Mouse (Mus musculus): ENCODE data around the gene Cenpp. TPM values are rescaled to one million over a fixed set of nuclear protein-coding genes. Genes with fewer than 3 reads are reported as not detected.

Cenpp gene
- polyA plus RNA-seq, 1 experiment from 2014 or later: 34.1 TPM

DNA sequence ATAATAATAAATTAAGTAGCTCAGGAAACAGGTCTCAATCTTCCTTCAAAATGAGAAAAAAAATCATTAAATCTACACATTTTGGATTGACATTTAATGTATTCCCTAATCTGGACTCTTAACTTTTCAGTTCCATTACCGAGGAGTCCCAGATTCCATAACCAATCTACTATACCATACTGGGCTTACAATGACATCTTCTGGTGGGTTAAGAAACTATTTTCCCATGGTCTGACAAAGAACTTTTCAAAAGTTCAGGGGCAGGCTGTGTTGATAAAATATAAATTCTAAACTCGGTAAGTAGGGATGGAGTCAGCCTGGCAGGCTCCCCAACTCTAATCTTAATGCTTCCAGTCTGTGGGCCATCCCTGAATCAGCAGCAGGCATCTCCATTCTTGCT, 1.4 kb downstream of the Cenpp start:
- Histone ChIP-seq H3K36me3 (ENCODE audit: control insufficient read depth, insufficient read depth, low read length) (peaks cover under 1% of the 10 kb centered on the region; the same call in 1 of the 2 replicates), H3K9ac (ENCODE audit: low read depth, low read length) (no peak overlapping the region), H3K27ac (ENCODE audit: low read depth, low read length) (no peak overlapping the region), H3K27me3 (ENCODE audit: control insufficient read depth, insufficient read depth, low read length) (no peaks in the 10 kb centered on the region), H3K9me3 (ENCODE audit: control insufficient read depth, low read length) (no peaks in the 10 kb centered on the region), H3K4me3 (ENCODE audit: low read length) (no peak overlapping the region), H3K4me2 (replicated peaks; ENCODE audit: low read depth, low read length) (peak overlapping the region; percentile 72; the same call in 1 of the 2 replicates), H3K4me1 (ENCODE audit: control insufficient read depth, insufficient read depth, low read length) (0 out of 2 replicates have a peak, but pooled peaks cover 6% of the 10 kb centered on the region)
- ATAC-seq (ENCODE audit: low FRiP score, low TSS enrichment): no peak
- WGBS: 53% methylated on average over 2 of the region's 2 CpGs

DNA sequence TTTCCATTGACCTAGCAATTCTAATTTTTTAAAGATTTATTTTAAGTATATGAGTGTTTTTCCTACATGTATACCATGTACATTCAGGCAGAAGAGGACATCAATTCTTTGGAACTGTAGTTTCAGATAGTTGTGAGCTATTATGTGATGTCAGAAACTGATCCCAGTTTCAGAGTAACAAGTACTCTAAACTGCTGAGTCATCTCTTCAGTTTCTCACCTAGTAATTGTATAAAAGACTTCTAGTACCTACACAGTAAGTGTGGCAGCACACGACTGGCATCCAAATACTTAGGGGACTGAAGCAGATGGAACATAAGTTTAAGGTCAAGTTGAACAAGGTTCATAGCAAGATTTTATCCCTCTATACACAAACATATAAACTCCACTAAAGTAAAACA, 6.6 kb downstream of the Cenpp start:
- Histone ChIP-seq H3K36me3 (ENCODE audit: control insufficient read depth, insufficient read depth, low read length) (no peaks in the 10 kb centered on the region; the same call in 1 of the 2 replicates), H3K9ac (ENCODE audit: low read depth, low read length) (no peak overlapping the region), H3K27me3 (ENCODE audit: control insufficient read depth, insufficient read depth, low read length) (no peaks in the 10 kb centered on the region), H3K4me3 (ENCODE audit: low read length) (no peak overlapping the region), H3K9me3 (ENCODE audit: control insufficient read depth, low read length) (no peaks in the 10 kb centered on the region), H3K4me1 (ENCODE audit: control insufficient read depth, insufficient read depth, low read length) (no peaks in the 10 kb centered on the region), H3K27ac (ENCODE audit: low read depth, low read length) (no peak overlapping the region), H3K4me2 (replicated peaks; ENCODE audit: low read depth, low read length) (no peak overlapping the region)
- ATAC-seq (ENCODE audit: low FRiP score, low TSS enrichment): no peak
- 80% methylated on average over 1 of the region's 1 CpGs for WGBS

DNA sequence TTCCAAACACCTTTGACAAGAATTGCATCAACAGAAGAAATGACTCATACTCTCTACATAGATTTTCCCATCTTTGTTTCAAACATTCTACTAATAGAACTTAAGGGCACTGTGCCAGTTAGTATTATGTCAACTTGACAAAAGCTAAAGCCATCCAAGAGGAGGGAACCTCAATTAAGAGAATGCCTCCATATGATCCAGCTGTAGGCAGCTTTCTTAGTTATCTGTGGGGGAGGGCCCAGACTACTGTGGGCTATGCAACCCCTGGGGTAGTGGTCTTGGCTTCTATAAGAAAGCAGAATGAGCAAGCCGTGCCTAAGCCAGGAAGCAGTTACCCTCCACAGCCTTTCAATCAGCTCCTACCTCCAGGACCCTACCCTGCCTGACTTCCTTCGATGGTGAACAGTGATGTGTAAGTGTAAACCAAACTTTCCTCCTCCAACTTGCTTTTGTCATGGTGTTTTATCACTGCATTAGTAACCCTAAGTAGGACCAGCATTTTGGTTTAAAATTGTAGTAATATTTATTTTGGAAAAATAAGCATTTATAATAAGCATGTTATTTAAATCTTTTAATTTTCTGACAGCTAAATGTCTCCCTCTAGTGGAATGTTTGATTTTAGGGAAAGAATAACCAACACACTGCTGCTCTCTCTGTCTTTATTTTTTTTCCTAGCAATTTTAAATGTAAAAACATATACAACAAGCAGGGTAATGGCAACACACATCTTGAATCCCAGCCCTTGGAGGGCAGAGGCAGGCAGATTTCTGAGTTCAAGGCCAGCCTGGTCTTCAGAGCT, 7.7 kb downstream of the Cenpp start:
- H3K4me2 ChIP-seq (replicated peaks; ENCODE audit: low read depth, low read length): no peak overlapping the region
- H3K36me3 ChIP-seq (ENCODE audit: control insufficient read depth, insufficient read depth, low read length): no peaks in the 10 kb centered on the region; the same call in 1 of the 2 replicates
- ATAC-seq (ENCODE audit: low FRiP score, low TSS enrichment): no peak
- no peak overlapping the region for H3K9ac ChIP-seq (ENCODE audit: low read depth, low read length)
- WGBS: 71% methylated on average over 2 of the region's 2 CpGs
- no peak overlapping the region for H3K4me3 ChIP-seq (ENCODE audit: low read length)
- no peaks in the 10 kb centered on the region for H3K9me3 ChIP-seq (ENCODE audit: control insufficient read depth, low read length)
- H3K27ac ChIP-seq (ENCODE audit: low read depth, low read length): no peak overlapping the region
- H3K27me3 ChIP-seq (ENCODE audit: control insufficient read depth, insufficient read depth, low read length): no peaks in the 10 kb centered on the region
- no peaks in the 10 kb centered on the region for H3K4me1 ChIP-seq (ENCODE audit: control insufficient read depth, insufficient read depth, low read length)

GRCm38 (mm10) chr13:49643669-49644362, 8.8 kb downstream of the Cenpp start:
- Histone ChIP-seq H3K27ac (ENCODE audit: low read depth, low read length) (no peak overlapping the region), H3K9me3 (ENCODE audit: control insufficient read depth, low read length) (no peaks in the 10 kb centered on the region), H3K4me2 (replicated peaks; ENCODE audit: low read depth, low read length) (no peak overlapping the region), H3K36me3 (ENCODE audit: control insufficient read depth, insufficient read depth, low read length) (no peaks in the 10 kb centered on the region; the same call in 1 of the 2 replicates), H3K4me1 (ENCODE audit: control insufficient read depth, insufficient read depth, low read length) (no peaks in the 10 kb centered on the region), H3K9ac (ENCODE audit: low read depth, low read length) (no peak overlapping the region), H3K4me3 (ENCODE audit: low read length) (no peak overlapping the region), H3K27me3 (ENCODE audit: control insufficient read depth, insufficient read depth, low read length) (no peaks in the 10 kb centered on the region)
- no peak for ATAC-seq (ENCODE audit: low FRiP score, low TSS enrichment)

DNA sequence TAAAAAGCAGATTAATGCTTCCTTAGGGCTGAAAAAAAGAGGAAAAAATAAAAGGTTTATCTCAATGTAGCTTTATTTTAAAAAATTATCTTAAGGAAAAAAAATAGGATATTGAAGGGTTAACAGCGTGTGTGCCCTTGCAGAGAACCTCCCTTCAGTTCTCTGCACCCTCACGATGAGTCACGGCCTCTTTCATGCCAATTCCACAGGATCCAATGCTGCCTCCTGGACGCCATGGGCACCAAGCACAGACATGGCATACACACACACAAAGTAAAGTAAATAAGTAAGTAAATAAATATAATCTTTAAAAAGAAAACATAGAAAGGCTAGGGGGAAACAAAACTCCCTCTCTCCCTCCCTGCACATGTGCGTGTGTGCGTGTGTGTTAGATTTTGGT, 9.9 kb downstream of the Cenpp start:
- Histone ChIP-seq H3K9me3 (ENCODE audit: control insufficient read depth, low read length) (no peaks in the 10 kb centered on the region), H3K4me3 (ENCODE audit: low read length) (no peak overlapping the region), H3K27me3 (ENCODE audit: control insufficient read depth, insufficient read depth, low read length) (no peaks in the 10 kb centered on the region), H3K4me1 (ENCODE audit: control insufficient read depth, insufficient read depth, low read length) (no peaks in the 10 kb centered on the region), H3K36me3 (ENCODE audit: control insufficient read depth, insufficient read depth, low read length) (no peaks in the 10 kb centered on the region; the same call in 1 of the 2 replicates), H3K27ac (ENCODE audit: low read depth, low read length) (no peak overlapping the region), H3K9ac (ENCODE audit: low read depth, low read length) (no peak overlapping the region), H3K4me2 (replicated peaks; ENCODE audit: low read depth, low read length) (no peak overlapping the region)
- ATAC-seq (ENCODE audit: low FRiP score, low TSS enrichment): no peak
- 69% methylated on average over 6 of the region's 6 CpGs for WGBS

GRCm38 (mm10) chr13:49639965-49640364, 12.6 kb downstream of the Cenpp start:
- no peak overlapping the region for H3K27ac ChIP-seq (ENCODE audit: low read depth, low read length)
- H3K4me3 ChIP-seq (ENCODE audit: low read length): no peak overlapping the region
- WGBS: 92% methylated on average over 2 of the region's 2 CpGs
- H3K27me3 ChIP-seq (ENCODE audit: control insufficient read depth, insufficient read depth, low read length): no peaks in the 10 kb centered on the region
- no peaks in the 10 kb centered on the region for H3K4me1 ChIP-seq (ENCODE audit: control insufficient read depth, insufficient read depth, low read length)
- no peaks in the 10 kb centered on the region for H3K9me3 ChIP-seq (ENCODE audit: control insufficient read depth, low read length)
- H3K9ac ChIP-seq (ENCODE audit: low read depth, low read length): no peak overlapping the region
- no peak for ATAC-seq (ENCODE audit: low FRiP score, low TSS enrichment)
- no peaks in the 10 kb centered on the region; the same call in 1 of the 2 replicates for H3K36me3 ChIP-seq (ENCODE audit: control insufficient read depth, insufficient read depth, low read length)
- H3K4me2 ChIP-seq (replicated peaks; ENCODE audit: low read depth, low read length): no peak overlapping the region

GRCm38 (mm10) chr13:49629076-49629475, 23.5 kb downstream of the Cenpp start:
- H3K4me2 ChIP-seq (replicated peaks; ENCODE audit: low read depth, low read length): no peak overlapping the region
- H3K36me3 ChIP-seq (ENCODE audit: control insufficient read depth, insufficient read depth, low read length): no peaks in the 10 kb centered on the region
- no peak overlapping the region for H3K27ac ChIP-seq (ENCODE audit: low read depth, low read length)
- H3K27me3 ChIP-seq (ENCODE audit: control insufficient read depth, insufficient read depth, low read length): no peaks in the 10 kb centered on the region
- H3K4me1 ChIP-seq (ENCODE audit: control insufficient read depth, insufficient read depth, low read length): no peaks in the 10 kb centered on the region
- no peak for ATAC-seq (ENCODE audit: low FRiP score, low TSS enrichment)
- H3K4me3 ChIP-seq (ENCODE audit: low read length): no peak overlapping the region
- no peak overlapping the region for H3K9ac ChIP-seq (ENCODE audit: low read depth, low read length)
- WGBS: 88% methylated on average over 2 of the region's 2 CpGs
- H3K9me3 ChIP-seq (ENCODE audit: control insufficient read depth, low read length): no peaks in the 10 kb centered on the region

DNA sequence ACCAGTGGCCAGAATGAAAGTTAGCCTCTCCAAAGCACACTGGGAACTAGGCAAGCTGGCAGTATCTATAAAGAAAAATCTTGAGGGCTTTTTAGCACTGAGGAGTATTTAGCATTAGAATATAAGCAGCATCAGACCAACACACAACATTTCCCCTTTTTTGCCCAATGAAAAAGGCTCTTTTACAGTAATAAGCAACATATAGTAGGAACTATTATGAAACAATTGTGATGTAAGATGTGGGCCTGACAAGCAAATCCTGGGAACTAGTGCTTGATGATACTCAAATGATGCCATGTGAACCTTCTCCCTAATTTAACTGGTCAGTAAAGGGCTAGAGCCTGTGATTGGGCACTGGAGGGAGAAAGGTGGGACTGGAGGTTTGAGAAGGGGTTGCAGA, 24.4 kb downstream of the Cenpp start:
- H3K4me2 ChIP-seq (replicated peaks; ENCODE audit: low read depth, low read length): no peak overlapping the region
- H3K9me3 ChIP-seq (ENCODE audit: control insufficient read depth, low read length): no peaks in the 10 kb centered on the region
- no peak overlapping the region for H3K27ac ChIP-seq (ENCODE audit: low read depth, low read length)
- H3K36me3 ChIP-seq (ENCODE audit: control insufficient read depth, insufficient read depth, low read length): no peaks in the 10 kb centered on the region
- H3K4me1 ChIP-seq (ENCODE audit: control insufficient read depth, insufficient read depth, low read length): no peaks in the 10 kb centered on the region
- ATAC-seq (ENCODE audit: low FRiP score, low TSS enrichment): no peak
- H3K9ac ChIP-seq (ENCODE audit: low read depth, low read length): no peak overlapping the region
- no peaks in the 10 kb centered on the region for H3K27me3 ChIP-seq (ENCODE audit: control insufficient read depth, insufficient read depth, low read length)
- H3K4me3 ChIP-seq (ENCODE audit: low read length): no peak overlapping the region

DNA sequence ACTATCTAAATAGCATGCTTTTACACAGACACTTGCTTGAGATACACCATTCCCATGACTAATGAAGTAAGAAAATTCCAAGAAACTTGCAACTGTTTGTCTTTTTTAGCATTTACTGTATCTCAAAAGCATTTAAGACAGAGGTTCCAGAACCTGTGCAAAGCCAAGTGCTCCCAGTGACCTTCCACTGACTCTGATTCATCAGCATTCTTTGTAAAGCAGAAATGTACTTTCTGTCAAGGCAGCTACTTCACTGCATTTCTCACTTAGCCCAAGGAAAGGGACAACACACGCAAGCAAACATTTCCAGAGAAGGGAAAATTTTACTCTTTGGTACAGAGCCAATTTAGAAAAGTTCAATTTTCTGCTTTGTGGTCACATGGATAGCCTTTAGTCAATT, 29.4 kb downstream of the Cenpp start:
- H3K4me2 ChIP-seq (replicated peaks; ENCODE audit: low read depth, low read length): no peak overlapping the region
- ATAC-seq (ENCODE audit: low FRiP score, low TSS enrichment): no peak
- 92% methylated on average over 1 of the region's 1 CpGs for WGBS
- H3K9me3 ChIP-seq (ENCODE audit: control insufficient read depth, low read length): no peaks in the 10 kb centered on the region
- no peaks in the 10 kb centered on the region for H3K4me1 ChIP-seq (ENCODE audit: control insufficient read depth, insufficient read depth, low read length)
- H3K9ac ChIP-seq (ENCODE audit: low read depth, low read length): no peak overlapping the region
- H3K36me3 ChIP-seq (ENCODE audit: control insufficient read depth, insufficient read depth, low read length): no peaks in the 10 kb centered on the region
- H3K4me3 ChIP-seq (ENCODE audit: low read length): no peak overlapping the region
- H3K27me3 ChIP-seq (ENCODE audit: control insufficient read depth, insufficient read depth, low read length): no peaks in the 10 kb centered on the region
- no peak overlapping the region for H3K27ac ChIP-seq (ENCODE audit: low read depth, low read length)

All from kidney, embryonic 14.5 days (tissue).